Mouse (Mus musculus) gonadal fat pad, adult 2 months (tissue): Measurements from ENCODE around the gene Cd164. TPM values are rescaled to one million over a fixed set of nuclear protein-coding genes. Genes with fewer than 3 reads are reported as not detected.

Experiments
- polyA plus RNA-seq: library from polyadenylated mRNA; depleted of rRNA; stranded (reverse); fragments of >200 nt; gene quantifications from 2 replicates; pipeline ENCODE4 v1.2.3, GENCODE M21; 2012; rRNA removed

Cd164 gene
- polyA plus RNA-seq, 1 experiment: 216 TPM

Other genes starting within 250 kb of the Cd164 start
- gene Fig4, start 216.2 kb upstream of the Cd164 start, polyA plus RNA-seq: 13.7 and 14.4 TPM in 2 replicates
- 0.22 and 0.42 TPM in 2 replicates for gene Ak9, start 215.4 kb upstream of the Cd164 start, polyA plus RNA-seq
- gene Zbtb24, start 69.0 kb upstream of the Cd164 start, polyA plus RNA-seq: 14.3 and 15.3 TPM in 2 replicates
- 15.1 and 19.9 TPM in 2 replicates for gene Mical1, start 43.1 kb upstream of the Cd164 start, polyA plus RNA-seq
- 80.8 and 84.8 TPM in 2 replicates for gene Smpd2, start 29.0 kb upstream of the Cd164 start, polyA plus RNA-seq
- 1.4 and 2.0 TPM in 2 replicates for gene Ppil6, start 29.0 kb upstream of the Cd164 start, polyA plus RNA-seq
- gene Ccdc162, start 197.2 kb downstream of the Cd164 start, polyA plus RNA-seq: 4.6 and 5.1 TPM in 2 replicates